Mouse (Mus musculus) CH12.LX (cell line): ENCODE measurements around the gene Cdkn2a. TPM values are rescaled to one million over a fixed set of nuclear protein-coding genes. Genes with fewer than 3 reads are reported as not detected.

ENCODE experiments used
- DNase-seq: peaks from one replicate; pipeline ENCODE4 v3.0.0-alpha.2; 2013; ENCODE audit errors: extremely low read depth
- H3K27ac ChIP-seq: 2 replicates; pipeline ENCODE4 v1.5.1; 2012; ENCODE audit warnings: low read depth, mild to moderate bottlenecking, control low read depth, moderate library complexity; ENCODE audit not compliant: insufficient read depth
- H3K27me3 ChIP-seq: replicated peaks from 2 replicates; pipeline ENCODE3; 2012; ENCODE audit warnings: inconsistent platforms
- H3K36me3 ChIP-seq, 2 experiments: replicated peaks in 1 of 2; 2 replicates each; pipeline versions ENCODE3 to v1.6.1; 2012; ENCODE audit warnings: inconsistent platforms in 1 of 2, low read length in 1 of 2, mild to moderate bottlenecking in 1 of 2, mixed read lengths in 1 of 2, moderate library complexity in 1 of 2; ENCODE audit not compliant: control insufficient read depth in 1 of 2, insufficient read depth in 1 of 2
- H3K4me1 ChIP-seq, 2 experiments: 2 replicates each; pipeline ENCODE4 v1.6.1; 2012; ENCODE audit warnings: inconsistent platforms in 1 of 2, moderate library complexity in 1 of 2; ENCODE audit not compliant: insufficient read depth in 2 of 2, control insufficient read depth in 1 of 2
- H3K4me2 ChIP-seq: 2 replicates; pipeline ENCODE4 v1.6.1; 2012; ENCODE audit warnings: low read depth, mild to moderate bottlenecking, control low read depth; ENCODE audit not compliant: poor library complexity, insufficient read depth, severe bottlenecking
- H3K4me3 ChIP-seq, 3 experiments: fragments of 150-350 bp in 1 of 3; sonication (generic) in 1 of 3; replicated peaks in 1 of 3; 2 replicates each; pipeline versions ENCODE3 to v1.5.1; 2011 to 2012; ENCODE audit warnings: low read depth in 2 of 3, low read length in 2 of 3, mild to moderate bottlenecking in 2 of 3, moderate library complexity in 2 of 3, control low read depth in 1 of 3, improper control_type of control experiment in 1 of 3, inconsistent platforms in 1 of 3, mixed read lengths in 1 of 3; ENCODE audit not compliant: poor library complexity in 1 of 3
- H3K79me2 ChIP-seq: replicated peaks from 2 replicates; pipeline ENCODE4 v1.6.1; 2012; ENCODE audit warnings: mild to moderate bottlenecking, moderate library complexity; ENCODE audit not compliant: control insufficient read depth, poor library complexity, insufficient read depth, severe bottlenecking; ENCODE audit errors: extremely low read depth
- H3K9ac ChIP-seq: 2 replicates; pipeline ENCODE4 v1.6.1; 2012; ENCODE audit warnings: low read depth, mild to moderate bottlenecking, control low read depth, moderate library complexity; ENCODE audit not compliant: insufficient read depth
- H3K9me3 ChIP-seq: replicated peaks from 2 replicates; pipeline ENCODE3; 2012; ENCODE audit warnings: low read length, inconsistent platforms, mixed read lengths
- BHLHE40 ChIP-seq: IDR thresholded peaks from 2 replicates; pipeline ENCODE4 v1.6.1; 2011; ENCODE audit warnings: mild to moderate bottlenecking, low read depth, low read length, improper control_type of control experiment
- ELF1 ChIP-seq: IDR thresholded peaks from 2 replicates; pipeline ENCODE4 v1.6.1; 2014; ENCODE audit warnings: low read depth, mild to moderate bottlenecking, inconsistent platforms, low read length, improper control_type of control experiment
- HCFC1 ChIP-seq: IDR thresholded peaks from 2 replicates; pipeline ENCODE4 v1.6.1; 2012; ENCODE audit warnings: low read depth, mild to moderate bottlenecking, inconsistent platforms, low read length, improper control_type of control experiment
- KAT2A ChIP-seq: IDR thresholded peaks from 2 replicates; pipeline ENCODE4 v1.6.1; 2012; ENCODE audit warnings: low read length, improper control_type of control experiment, inconsistent platforms; ENCODE audit not compliant: insufficient replicate concordance
- MAZ ChIP-seq: IDR thresholded peaks from 2 replicates; pipeline ENCODE4 v1.6.1; 2012; ENCODE audit warnings: low read depth, mild to moderate bottlenecking, inconsistent platforms, low read length, improper control_type of control experiment, moderate library complexity
- MEF2A ChIP-seq: IDR thresholded peaks from 2 replicates; pipeline ENCODE4 v1.6.1; 2014; ENCODE audit warnings: low read depth, mild to moderate bottlenecking, inconsistent platforms, low read length, improper control_type of control experiment, borderline replicate concordance
- MXI1 ChIP-seq: IDR thresholded peaks from 2 replicates; pipeline ENCODE4 v1.6.1; 2011; ENCODE audit warnings: mild to moderate bottlenecking, low read depth, low read length, improper control_type of control experiment
- NELFE ChIP-seq: IDR thresholded peaks from 2 replicates; pipeline ENCODE4 v1.6.1; 2011; ENCODE audit warnings: low read depth, low read length, improper control_type of control experiment
- PAX5 ChIP-seq: IDR thresholded peaks from 2 replicates; pipeline ENCODE4 v1.6.1; 2012; ENCODE audit warnings: low read length, inconsistent platforms, mixed read lengths
- TCF12 ChIP-seq: IDR thresholded peaks from 2 replicates; pipeline ENCODE4 v1.6.1; 2014; ENCODE audit warnings: low read depth, mild to moderate bottlenecking, inconsistent platforms, low read length, improper control_type of control experiment
- ZNF384 ChIP-seq: IDR thresholded peaks from 2 replicates; pipeline ENCODE4 v1.6.1; 2012; ENCODE audit warnings: low read depth, low read length, improper control_type of control experiment, inconsistent platforms
- dilution Hi-C: fragments of 300-500 bp; cut with MboI; formaldehyde crosslinking; loops from 2 replicates; pipeline ENCODE4 v1.14.3; 2020; ENCODE audit warnings: low sequenced_read_pairs; ENCODE audit not compliant: extremely low pct_unique_long_range_greater_than_20kb, extremely low pct_ligation_motif_present
- in situ Hi-C: fragments of 300-500 bp; cut with MboI; formaldehyde crosslinking; loops from 3 replicates; pipeline ENCODE4 v1.14.3; 2019; ENCODE audit warnings: low sequenced_read_pairs, low pct_ligation_motif_present, low pct_unique_long_range_greater_than_20kb, mixed read lengths
- polyA plus RNA-seq: library from polyadenylated mRNA; unstranded; fragments of >175 nt; gene quantifications from 2 replicates; pipeline ENCODE4 v1.2.1, GENCODE M21; 2012; ENCODE audit warnings: low read depth; ENCODE audit not compliant: insufficient read length
- total RNA-seq, 2 experiments: library from RNA; depleted of rRNA; stranded (reverse); fragments of 300-350 nt in 1 of 2; fragments of >200 nt in 1 of 2; gene quantifications; 2 replicates each; pipeline ENCODE4 v1.2.3; 2012 to 2014

The Cdkn2a gene
- total and polyA plus RNA-seq, 3 experiments = not detected

DNA sequence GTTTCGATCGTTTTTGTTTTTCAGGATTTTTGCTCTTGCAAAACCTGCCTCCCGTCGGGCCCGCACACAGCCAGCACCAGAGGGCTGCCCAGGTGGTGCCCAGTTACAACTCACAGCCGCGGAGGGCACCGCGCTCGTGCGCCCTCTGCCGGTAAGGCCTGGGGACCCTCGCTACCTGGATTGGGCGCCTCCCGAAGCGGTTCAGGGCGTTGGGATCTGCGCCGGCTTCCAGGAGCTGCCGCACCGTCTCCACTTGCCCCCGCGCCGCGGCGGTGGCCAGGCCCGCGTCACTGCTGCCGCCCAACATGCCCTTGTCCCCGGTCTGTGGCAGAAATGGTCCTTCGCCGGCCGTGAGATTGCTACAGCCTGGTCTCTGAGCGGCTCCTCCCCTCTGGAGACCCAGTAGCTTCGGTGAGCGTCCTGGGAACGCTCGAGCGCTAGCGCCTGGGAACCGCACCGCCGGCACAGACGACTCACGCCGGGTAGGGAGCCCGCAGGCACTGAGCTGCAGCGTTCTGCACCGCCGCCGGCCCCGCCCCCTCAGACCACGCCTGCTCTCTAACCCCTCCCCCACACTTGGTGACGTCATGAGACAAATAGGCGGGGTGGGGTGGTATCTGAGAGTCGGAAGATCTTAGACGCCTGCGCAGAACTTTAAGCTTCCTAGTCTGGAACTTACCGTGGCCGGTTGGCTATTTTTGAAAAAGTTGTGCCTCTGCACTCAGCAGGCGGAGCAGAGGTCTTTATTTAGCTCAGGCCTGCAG, 16.2 kb upstream of the Cdkn2a start, which contains the start of gene Cdkn2b:
Cdkn2b (minus strand) TSS at position 549 of the 764 bp plus-strand sequence.
- Histone ChIP-seq H3K9me3 (no peaks in the 10 kb centered on the region), H3K79me2 (no peaks in the 10 kb centered on the region), H3K36me3 (no peaks in the 10 kb centered on the region), H3K4me2 (no peak within 1 kb of the TSS), H3K4me1 (no peaks in the 10 kb centered on the region), H3K27ac (no peak within 1 kb of the TSS), H3K4me3 (no peak within 1 kb of the TSS), H3K9ac (no peak within 1 kb of the TSS), H3K27me3 (no peaks in the 10 kb centered on the region)
- in situ Hi-C loops (no loop called here), dilution Hi-C loops (no loop called here)
- TF ChIP-seq MXI1 (no peak), MEF2A (no peak), ELF1 (no peak), ZNF384 (no peak), TCF12 (no peak), HCFC1 (no peak), MAZ (no peak)
- DNase-seq = no peak

DNA sequence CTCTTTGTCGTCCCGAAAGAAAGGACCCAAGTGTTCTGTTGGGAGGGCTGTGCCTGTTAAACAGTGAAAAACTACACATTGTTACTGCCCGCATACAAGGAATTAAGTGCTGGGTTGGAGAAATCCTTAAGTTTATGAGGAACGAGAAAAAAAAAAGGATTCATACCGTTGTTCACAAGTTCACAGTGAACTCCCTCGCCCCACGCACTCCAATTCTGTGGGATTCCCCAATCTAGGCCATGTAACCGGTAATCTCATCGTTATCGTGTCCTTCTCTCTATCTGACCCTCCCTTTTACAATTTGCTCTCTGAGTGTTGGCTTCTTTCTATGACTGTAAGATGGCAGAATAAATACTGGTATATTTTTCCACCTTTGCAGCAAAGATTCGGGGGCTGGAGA, 15.5 kb upstream of the Cdkn2a start:
- in situ Hi-C loops = no loop called here
- H3K79me2 ChIP-seq = no peaks in the 10 kb centered on the region
- no peaks in the 10 kb centered on the region for H3K9me3 ChIP-seq
- no peak overlapping the region for H3K9ac ChIP-seq
- no peaks in the 10 kb centered on the region for H3K4me1 ChIP-seq
- no peak overlapping the region for H3K27ac ChIP-seq
- no peak overlapping the region for H3K4me2 ChIP-seq
- no peaks in the 10 kb centered on the region for H3K36me3 ChIP-seq
- H3K27me3 ChIP-seq = no peaks in the 10 kb centered on the region
- no peak overlapping the region for H3K4me3 ChIP-seq
- DNase-seq = no peak
- TF ChIP-seq PAX5 (no peak), KAT2A (no peak)
- dilution Hi-C loops = no loop called here

DNA sequence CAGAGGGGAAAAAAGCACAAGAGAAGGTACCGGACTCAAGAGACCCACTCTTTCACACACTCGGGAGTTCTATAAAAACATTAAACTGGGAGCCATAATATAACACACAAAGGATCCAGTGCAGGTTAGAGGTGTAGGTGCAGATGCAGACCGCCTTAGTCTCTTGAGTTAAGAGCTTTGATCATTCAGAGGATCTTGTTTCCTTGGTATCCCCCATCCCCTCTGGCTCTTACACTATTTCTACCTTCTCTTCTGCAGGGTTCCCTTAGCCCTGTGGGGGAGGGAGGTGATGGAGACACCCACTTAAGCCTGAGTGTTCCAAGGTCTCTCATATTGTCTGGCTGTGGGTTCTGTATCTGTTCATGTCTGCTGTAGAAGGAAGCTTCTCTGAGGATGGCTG, 13.5 kb upstream of the Cdkn2a start:
- Histone ChIP-seq H3K4me1 (no peaks in the 10 kb centered on the region), H3K79me2 (no peaks in the 10 kb centered on the region), H3K36me3 (no peaks in the 10 kb centered on the region), H3K27me3 (no peaks in the 10 kb centered on the region), H3K27ac (no peak overlapping the region), H3K4me3 (no peak overlapping the region), H3K9ac (no peak overlapping the region), H3K9me3 (no peaks in the 10 kb centered on the region), H3K4me2 (no peak overlapping the region)
- DNase-seq = no peak
- in situ Hi-C loops = no loop called here
- TF ChIP-seq BHLHE40 = no peak
- TF ChIP-seq NELFE = no peak
- dilution Hi-C loops = no loop called here
